Mouse (Mus musculus) lung, adult 2 months (tissue): ENCODE measurements at regions not wholly inside any gene's neighbourhood (a gene's known extent, or its start where the extent isn't known, plus 50 kb on each side); places are given as distances from the start of the nearest gene placed in this dataset.

ENCODE experiments used
- CTCF ChIP-seq: fragments of 200-500 bp; IDR thresholded peaks from 2 replicates; pipeline ENCODE4 v1.5.1; 2011; ENCODE audit warnings: mild to moderate bottlenecking, low read length, control low read depth; ENCODE audit not compliant: insufficient read depth
- POLR2A ChIP-seq: fragments of 200-500 bp; IDR thresholded peaks from 2 replicates; pipeline ENCODE4 v1.6.1; 2011; ENCODE audit warnings: low read depth, mild to moderate bottlenecking, control low read depth, low read length, borderline replicate concordance; ENCODE audit errors: extremely low read depth

DNA sequence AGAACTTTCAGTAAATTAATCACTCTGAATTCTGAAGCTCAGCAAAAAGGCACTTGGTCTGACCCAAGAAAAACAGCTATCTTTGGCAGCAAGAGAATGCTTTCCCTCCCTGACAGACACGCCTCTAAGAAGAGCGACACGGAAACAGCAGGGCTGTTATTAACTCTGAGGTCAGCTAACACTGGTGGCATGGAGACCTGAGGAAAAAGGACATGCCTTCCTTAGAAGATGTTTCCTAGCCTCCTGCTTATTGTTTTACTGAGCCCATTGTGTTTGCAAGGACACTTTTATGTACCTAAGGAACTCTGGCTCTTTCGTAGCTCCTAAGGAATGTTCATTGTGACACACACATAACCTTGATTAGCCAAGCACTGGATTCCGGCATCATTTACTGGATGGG, 371.3 kb upstream of the Adamts9 start:
- TF ChIP-seq POLR2A (no peak), CTCF (no peak)
